Mouse (Mus musculus): Measurements from ENCODE around the gene Cutc. TPM values are rescaled to one million over a fixed set of nuclear protein-coding genes. Genes with fewer than 3 reads are reported as not detected.

Gene Cutc
- polyA plus RNA-seq (2015; fragmentation: Nextera tagmentation; extraction: Ambion mirVana), result 6.5 and 11.3 TPM in 2 replicates

DNA sequence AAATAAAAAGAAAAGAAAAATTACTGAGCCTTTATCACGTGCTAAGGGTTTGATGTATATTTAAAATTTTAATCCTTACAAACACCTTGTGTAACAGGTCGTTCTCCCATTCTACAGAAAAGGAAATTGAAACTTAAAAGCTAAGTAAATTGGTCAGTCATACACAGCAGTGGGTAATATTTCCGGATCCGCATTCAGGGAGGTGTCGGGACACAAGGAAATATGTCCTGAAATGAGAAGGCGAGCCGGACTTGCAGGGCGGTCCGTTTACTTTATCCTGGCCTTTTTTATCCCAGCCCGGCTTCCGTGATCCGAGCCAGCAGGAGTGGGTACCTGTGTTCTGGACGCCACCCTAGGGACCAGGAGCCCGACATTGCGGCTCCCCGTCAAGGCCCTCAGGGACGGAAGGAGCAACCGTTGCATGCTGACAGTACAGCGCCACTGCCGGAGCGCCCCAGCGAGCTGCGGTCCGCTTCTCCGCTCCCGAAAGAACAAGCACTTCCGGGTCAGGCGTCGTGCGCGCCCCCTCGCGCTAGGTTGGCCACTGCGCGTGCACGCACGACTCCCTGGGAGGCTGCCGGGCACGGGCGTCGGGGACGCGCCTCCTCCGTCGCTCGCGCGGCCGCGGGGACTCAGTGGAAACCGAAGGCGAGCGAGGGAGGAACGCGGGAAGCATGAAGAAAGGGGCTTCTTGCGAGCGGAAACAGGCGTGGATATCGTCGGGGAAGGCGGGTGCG lies at the start of gene Cutc, which contains the start of gene Cox15:
TSS of gene Cutc (plus strand) at position 508 of the 737 bp plus-strand sequence.
TSS of gene Cox15 (minus strand) at position 512 of the 737 bp plus-strand sequence.
- Histone ChIP-seq H3K36me3 (peaks cover 22% of the 10 kb centered on the region), H3K4me3 (replicated peaks) (peak within 1 kb of the TSS; percentile 81), H3K9ac (replicated peaks) (peak within 1 kb of the TSS; percentile 83), H3K9me3 (replicated peaks) (no peaks in the 10 kb centered on the region), H3K27me3 (replicated peaks) (no peaks in the 10 kb centered on the region), H3K27ac (replicated peaks) (peak within 1 kb of the TSS; percentile 97), H3K4me2 (peak within 1 kb of the TSS; percentile 70), H3K4me1 (peaks cover 19% of the 10 kb centered on the region)
- peak; percentile 95 for ATAC-seq (ENCODE audit: low FRiP score)
- under 1% methylated on average over 62 of the region's 62 CpGs for WGBS

GRCm38 (mm10) chr19:43704211-43704610 lies 48.6 kb upstream of the Cutc start:
- 87% methylated on average over 11 of the region's 11 CpGs for WGBS
- H3K27me3 ChIP-seq (replicated peaks), result no peaks in the 10 kb centered on the region
- no peak overlapping the region for H3K9ac ChIP-seq (replicated peaks)
- H3K9me3 ChIP-seq (replicated peaks), result no peaks in the 10 kb centered on the region
- no peak overlapping the region for H3K4me3 ChIP-seq (replicated peaks)
- peaks cover 65% of the 10 kb centered on the region for H3K36me3 ChIP-seq
- no peaks in the 10 kb centered on the region for H3K4me1 ChIP-seq
- no peak overlapping the region for H3K4me2 ChIP-seq
- no peak overlapping the region for H3K27ac ChIP-seq (replicated peaks)
- ATAC-seq (ENCODE audit: low FRiP score), result no peak

GRCm38 (mm10) chr19:43704787-43705497 lies 47.9 kb upstream of the Cutc start:
- no peaks in the 10 kb centered on the region for H3K27me3 ChIP-seq (replicated peaks)
- no peaks in the 10 kb centered on the region for H3K9me3 ChIP-seq (replicated peaks)
- peaks cover 59% of the 10 kb centered on the region for H3K36me3 ChIP-seq
- H3K4me3 ChIP-seq (replicated peaks), result no peak overlapping the region
- H3K27ac ChIP-seq (replicated peaks), result no peak overlapping the region
- H3K4me2 ChIP-seq, result no peak overlapping the region
- ATAC-seq (ENCODE audit: low FRiP score), result no peak
- no peak overlapping the region for H3K9ac ChIP-seq (replicated peaks)
- H3K4me1 ChIP-seq, result no peaks in the 10 kb centered on the region
- WGBS, result 92% methylated on average over 17 of the region's 17 CpGs

GRCm38 (mm10) chr19:43708206-43708605 lies 44.6 kb upstream of the Cutc start:
- Histone ChIP-seq H3K36me3 (peaks cover 46% of the 10 kb centered on the region), H3K9me3 (replicated peaks) (no peaks in the 10 kb centered on the region), H3K9ac (replicated peaks) (no peak overlapping the region), H3K27me3 (replicated peaks) (no peaks in the 10 kb centered on the region), H3K4me3 (replicated peaks) (no peak overlapping the region), H3K27ac (replicated peaks) (no peak overlapping the region), H3K4me1 (no peaks in the 10 kb centered on the region), H3K4me2 (no peak overlapping the region)
- ATAC-seq (ENCODE audit: low FRiP score), result no peak
- 85% methylated on average over 7 of the region's 7 CpGs for WGBS

- WGBS, result 67% methylated on average over 8 of the region's 8 CpGs
- H3K4me2 ChIP-seq, result no peak overlapping the region
- H3K9ac ChIP-seq (replicated peaks), result no peak overlapping the region
- no peak for ATAC-seq (ENCODE audit: low FRiP score)
- H3K27ac ChIP-seq (replicated peaks), result no peak overlapping the region
- no peak overlapping the region for H3K4me3 ChIP-seq (replicated peaks)
- H3K9me3 ChIP-seq (replicated peaks), result no peaks in the 10 kb centered on the region
- no peaks in the 10 kb centered on the region for H3K4me1 ChIP-seq
- H3K27me3 ChIP-seq (replicated peaks), result no peaks in the 10 kb centered on the region
- peaks cover 42% of the 10 kb centered on the region for H3K36me3 ChIP-seq
Measured at GRCm38 (mm10) chr19:43709317-43709716, 43.5 kb upstream of the Cutc start.

GRCm38 (mm10) chr19:43711159-43711916 lies 41.5 kb upstream of the Cutc start:
- Histone ChIP-seq H3K4me2 (no peak overlapping the region), H3K36me3 (peaks cover 37% of the 10 kb centered on the region), H3K9me3 (replicated peaks) (no peaks in the 10 kb centered on the region), H3K27ac (replicated peaks) (no peak overlapping the region), H3K4me3 (replicated peaks) (no peak overlapping the region), H3K9ac (replicated peaks) (no peak overlapping the region), H3K27me3 (replicated peaks) (no peaks in the 10 kb centered on the region), H3K4me1 (no peaks in the 10 kb centered on the region)
- 52% methylated on average over 22 of the region's 22 CpGs for WGBS
- no peak for ATAC-seq (ENCODE audit: low FRiP score)

DNA sequence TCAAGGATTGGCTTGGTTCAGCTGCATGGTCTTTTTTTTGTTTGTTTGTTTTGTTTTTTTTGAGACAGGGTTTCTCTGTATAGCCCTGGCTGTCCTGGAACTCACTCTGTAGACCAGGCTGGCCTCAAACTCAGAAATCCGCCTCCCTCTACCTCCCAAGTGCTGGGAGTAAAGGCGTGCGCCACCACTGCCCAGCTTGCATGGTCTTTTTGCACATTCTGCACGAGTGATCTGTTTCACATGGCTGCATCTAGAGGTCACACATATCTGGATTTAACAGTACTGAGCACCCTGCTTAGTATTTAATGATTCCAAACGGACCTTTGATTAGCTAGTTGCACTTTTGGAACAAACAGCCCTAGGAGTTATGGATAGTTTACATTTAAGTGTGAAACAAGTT lies 40.8 kb upstream of the Cutc start:
- no peak overlapping the region for H3K4me3 ChIP-seq (replicated peaks)
- H3K9ac ChIP-seq (replicated peaks), result no peak overlapping the region
- no peak overlapping the region for H3K27ac ChIP-seq (replicated peaks)
- no peak overlapping the region for H3K4me2 ChIP-seq
- H3K27me3 ChIP-seq (replicated peaks), result no peaks in the 10 kb centered on the region
- H3K9me3 ChIP-seq (replicated peaks), result no peaks in the 10 kb centered on the region
- peaks cover 39% of the 10 kb centered on the region for H3K36me3 ChIP-seq
- H3K4me1 ChIP-seq, result no peaks in the 10 kb centered on the region
- WGBS, result 77% methylated on average over 5 of the region's 5 CpGs
- ATAC-seq (ENCODE audit: low FRiP score), result no peak

GRCm38 (mm10) chr19:43720061-43720460 lies 32.7 kb upstream of the Cutc start:
- Histone ChIP-seq H3K9me3 (replicated peaks) (no peaks in the 10 kb centered on the region), H3K4me2 (no peak overlapping the region), H3K27me3 (replicated peaks) (no peaks in the 10 kb centered on the region), H3K4me1 (no peaks in the 10 kb centered on the region), H3K36me3 (peaks cover 71% of the 10 kb centered on the region), H3K4me3 (replicated peaks) (no peak overlapping the region), H3K9ac (replicated peaks) (no peak overlapping the region), H3K27ac (replicated peaks) (no peak overlapping the region)
- no peak for ATAC-seq (ENCODE audit: low FRiP score)
- 96% methylated on average over 11 of the region's 11 CpGs for WGBS

- H3K36me3 ChIP-seq, result peaks cover 77% of the 10 kb centered on the region
Measured at GRCm38 (mm10) chr19:43722891-43723290, 29.9 kb upstream of the Cutc start.

DNA sequence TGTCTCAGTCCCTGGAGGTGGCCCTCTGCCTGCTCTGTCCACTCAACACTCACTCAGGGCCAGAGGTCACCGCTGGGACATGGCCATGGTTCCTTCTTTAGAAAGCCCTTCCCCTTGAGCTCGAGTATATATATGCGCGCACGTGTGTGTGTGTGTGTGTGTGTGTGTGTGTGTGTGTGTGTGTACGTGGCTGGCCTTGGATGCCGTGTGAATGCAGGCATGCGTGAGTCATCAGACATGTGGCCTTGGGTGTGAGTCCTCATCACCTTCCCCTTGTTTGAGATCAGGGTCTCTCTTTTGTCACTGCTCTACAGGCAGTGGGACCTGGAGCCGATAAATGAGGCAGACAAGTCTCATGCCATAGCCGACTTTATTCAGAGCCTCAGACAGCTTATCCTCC lies 29.3 kb upstream of the Cutc start:
- WGBS, result 89% methylated on average over 10 of the region's 10 CpGs
- H3K27me3 ChIP-seq (replicated peaks), result no peaks in the 10 kb centered on the region
- ATAC-seq (ENCODE audit: low FRiP score), result no peak

More at GRCm38 (mm10) chr19:43722891-43723290, 29.9 kb upstream of the Cutc start:
- 82% methylated on average over 8 of the region's 8 CpGs for WGBS
- Histone ChIP-seq H3K9me3 (replicated peaks) (no peaks in the 10 kb centered on the region), H3K27ac (replicated peaks) (no peak overlapping the region), H3K4me3 (replicated peaks) (no peak overlapping the region), H3K27me3 (replicated peaks) (no peaks in the 10 kb centered on the region), H3K4me1 (no peaks in the 10 kb centered on the region), H3K4me2 (no peak overlapping the region), H3K9ac (replicated peaks) (no peak overlapping the region)
- no peak for ATAC-seq (ENCODE audit: low FRiP score)

DNA sequence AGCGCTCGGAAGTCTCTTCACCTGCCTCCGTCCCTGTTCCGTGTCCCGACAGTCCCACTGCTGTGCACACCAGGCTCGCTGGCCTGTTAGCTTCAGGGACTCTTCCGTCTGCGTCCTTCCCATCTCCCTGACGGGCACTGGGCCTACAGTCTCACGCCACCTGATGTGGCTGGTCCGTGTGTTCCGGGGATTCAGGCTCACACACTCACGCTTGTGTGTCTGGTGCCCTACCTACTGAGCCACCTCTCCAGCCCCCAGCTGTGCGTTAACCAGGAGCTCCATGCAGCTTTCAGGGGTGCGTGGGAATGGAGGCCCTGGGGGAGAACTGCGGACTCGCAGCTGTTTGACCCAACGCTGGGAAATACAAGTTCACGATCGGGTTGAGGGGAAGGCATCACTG lies 28.6 kb upstream of the Cutc start:
- H3K4me3 ChIP-seq (replicated peaks), result no peak overlapping the region
- no peak overlapping the region for H3K9ac ChIP-seq (replicated peaks)
- H3K9me3 ChIP-seq (replicated peaks), result no peaks in the 10 kb centered on the region
- no peaks in the 10 kb centered on the region for H3K4me1 ChIP-seq
- H3K4me2 ChIP-seq, result no peak overlapping the region
- H3K27me3 ChIP-seq (replicated peaks), result no peaks in the 10 kb centered on the region
- no peak overlapping the region for H3K27ac ChIP-seq (replicated peaks)
- no peak for ATAC-seq (ENCODE audit: low FRiP score)
- H3K36me3 ChIP-seq, result peaks cover 77% of the 10 kb centered on the region
- WGBS, result 93% methylated on average over 20 of the region's 20 CpGs

More for the DNA sequence above, 29.3 kb upstream of the Cutc start:
- Histone ChIP-seq H3K4me3 (replicated peaks) (no peak overlapping the region), H3K9me3 (replicated peaks) (no peaks in the 10 kb centered on the region), H3K4me2 (no peak overlapping the region), H3K4me1 (no peaks in the 10 kb centered on the region), H3K9ac (replicated peaks) (no peak overlapping the region), H3K27ac (replicated peaks) (no peak overlapping the region), H3K36me3 (peaks cover 77% of the 10 kb centered on the region)

Measured in neural tube, embryonic 15.5 days (tissue).